Mouse (Mus musculus) skeletal muscle tissue, adult 2 months (tissue): Measurements from ENCODE around the gene Sphk2.

Experiments
- DNase-seq: peaks from one replicate; pipeline ENCODE4 v3.0.0-alpha.2; 2012; ENCODE audit warnings: low read depth, low spot score

The Sphk2 gene

GRCm38 (mm10) chr7:45711316-45712021 is 6.3 kb downstream of the Sphk2 start:
- peak; percentile 63 for DNase-seq

GRCm38 (mm10) chr7:45710477-45711191 is 7.2 kb downstream of the Sphk2 start:
- DNase-seq: peak; percentile 59

- no peak for DNase-seq
Measured at GRCm38 (mm10) chr7:45709677-45710355, 8.0 kb downstream of the Sphk2 start.

GRCm38 (mm10) chr7:45709036-45709435 is 8.8 kb downstream of the Sphk2 start:
- peak; percentile 68 for DNase-seq

- peak; percentile 84 for DNase-seq
Measured at GRCm38 (mm10) chr7:45708221-45708761, 9.5 kb downstream of the Sphk2 start.

GRCm38 (mm10) chr7:45707375-45707967 is 10.3 kb downstream of the Sphk2 start:
- peak; percentile 99 for DNase-seq

- peak; percentile 96 for DNase-seq
Measured at GRCm38 (mm10) chr7:45706721-45707241, 11.0 kb downstream of the Sphk2 start.

- DNase-seq: peak; percentile 97
Measured at GRCm38 (mm10) chr7:45705873-45706281, 11.9 kb downstream of the Sphk2 start.

GRCm38 (mm10) chr7:45705443-45705864 is 12.3 kb downstream of the Sphk2 start:
- no peak for DNase-seq

GRCm38 (mm10) chr7:45704730-45705442 is 12.9 kb downstream of the Sphk2 start, which contains the start of gene Dbp:
Dbp (plus strand) TSS chr7:45705088.
- DNase-seq: peak; percentile 100

- DNase-seq: peak; percentile 95
Measured at GRCm38 (mm10) chr7:45704046-45704559, 13.7 kb downstream of the Sphk2 start.

- no peak for DNase-seq
Measured at GRCm38 (mm10) chr7:45703521-45704033, 14.2 kb downstream of the Sphk2 start.

GRCm38 (mm10) chr7:45702809-45703520 is 14.8 kb downstream of the Sphk2 start:
- no peak for DNase-seq

GRCm38 (mm10) chr7:45702316-45702715 is 15.5 kb downstream of the Sphk2 start:
- DNase-seq: no peak

GRCm38 (mm10) chr7:45701607-45702006 is 16.2 kb downstream of the Sphk2 start:
- DNase-seq: no peak

GRCm38 (mm10) chr7:45701072-45701471 is 16.7 kb downstream of the Sphk2 start:
- DNase-seq: no peak

- peak; percentile 78 for DNase-seq
Measured at GRCm38 (mm10) chr7:45700301-45701015, 17.3 kb downstream of the Sphk2 start.

- DNase-seq: no peak
Measured at GRCm38 (mm10) chr7:45699523-45700141, 18.2 kb downstream of the Sphk2 start, which contains the start of gene Car11. Car11 (plus strand) TSS chr7:45699843.
